Mouse (Mus musculus) cerebellum, postnatal 4 days (tissue): ENCODE data around the gene Camkmt.
A peak's percentile ranks its signal among the peaks of the same experiment; 100 is the strongest.

Experiments
- DNase-seq, 2 experiments: peaks; one replicate each; pipeline ENCODE4 v3.0.0; 2022; ENCODE audit warnings: low spot score in 2 of 2, mixed read lengths in 1 of 2

Camkmt gene

DNA sequence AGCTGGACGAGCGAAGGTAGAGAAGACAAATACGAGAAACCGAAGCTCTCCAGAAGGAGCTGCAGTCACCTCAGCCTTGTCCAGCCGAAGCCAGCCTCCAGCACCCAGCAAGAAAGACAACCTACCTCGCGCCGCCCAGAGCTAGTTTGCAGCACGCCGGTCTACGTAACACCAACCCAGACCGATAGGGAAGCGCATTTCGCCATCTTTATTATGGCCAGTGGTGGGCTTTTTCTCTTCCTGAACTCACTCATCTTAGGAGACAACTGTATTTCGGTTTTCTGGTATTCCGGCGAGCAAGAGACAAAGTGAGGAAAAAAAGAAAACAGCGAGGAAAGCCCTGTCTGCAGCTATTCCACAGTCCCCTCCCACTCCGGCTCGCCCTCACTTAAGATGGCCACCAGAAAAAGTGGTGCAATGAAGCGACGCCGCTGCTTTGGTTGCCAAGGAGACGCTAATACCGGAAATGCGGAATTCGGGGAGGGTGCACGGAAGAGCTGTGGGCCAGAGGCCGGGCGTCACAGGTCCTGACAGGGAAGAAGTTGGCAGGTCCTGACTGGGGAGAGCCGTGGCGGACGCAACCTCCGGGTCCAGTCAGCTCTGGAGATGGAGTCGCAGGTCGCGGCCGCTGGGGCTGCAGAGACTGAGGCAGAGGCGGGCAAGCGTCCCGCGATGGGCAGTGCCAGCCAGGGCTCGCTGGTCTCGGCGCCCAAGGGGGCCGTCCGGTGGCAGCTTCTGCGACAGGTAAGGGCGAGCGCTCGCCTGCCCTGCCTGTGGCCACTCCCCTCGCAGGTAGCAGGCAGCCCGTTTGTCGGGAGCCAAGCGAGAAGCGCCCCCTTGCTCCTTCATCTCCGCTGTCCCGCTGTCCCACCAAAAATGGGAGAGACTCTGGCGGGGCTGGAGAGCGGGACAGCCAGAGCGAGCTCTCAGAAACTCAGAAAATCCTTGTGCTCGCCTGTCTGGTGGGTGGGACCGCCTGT, at the start of gene Camkmt, which contains the start of gene Prepl:
TSS of gene Camkmt (plus strand) at position 433 of the 980 bp plus-strand sequence.
TSS of gene Prepl (minus strand) at position 122 of the 980 bp plus-strand sequence.
- DNase-seq: peak; percentile 83 to 93

DNA sequence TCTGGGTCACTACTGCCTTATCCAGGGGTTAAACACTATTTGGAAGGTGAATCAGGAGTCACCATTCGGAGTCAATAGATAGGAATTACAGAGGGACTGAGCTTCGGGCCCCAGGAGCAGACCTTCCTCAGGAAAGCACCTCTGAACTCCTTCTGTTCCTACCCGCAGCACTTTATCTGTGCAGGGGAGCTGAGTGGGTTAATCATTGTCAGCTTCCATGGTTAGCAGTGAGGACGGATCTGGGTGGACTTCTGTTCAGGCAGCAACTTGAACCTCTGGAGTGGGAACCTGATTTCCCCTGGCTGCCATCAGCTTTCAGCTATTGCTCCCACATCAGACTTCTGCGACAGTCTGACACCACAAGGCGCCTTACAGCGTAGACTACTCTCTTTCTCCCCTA, 49.4 kb upstream of the Camkmt start:
- DNase-seq: no peak

DNA sequence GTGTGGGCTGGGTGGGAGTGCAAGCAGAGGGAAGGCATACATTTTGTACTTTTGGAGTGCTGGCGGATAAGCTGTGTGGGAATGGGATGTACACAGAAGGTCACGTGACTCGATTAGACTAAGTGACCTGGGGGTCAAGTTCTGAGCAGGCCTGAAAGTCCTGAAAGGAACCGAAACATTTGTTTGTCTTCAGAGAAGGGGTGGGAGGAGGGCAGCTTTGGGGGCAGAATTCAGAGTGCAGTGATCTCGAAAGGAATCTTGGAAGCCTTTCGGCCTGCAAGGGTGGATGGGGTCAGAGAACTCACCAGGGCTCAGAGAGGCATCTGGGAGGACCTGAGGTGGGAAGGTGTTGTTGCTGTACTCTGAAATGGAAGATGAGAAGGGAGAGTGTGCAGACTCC, 47.9 kb upstream of the Camkmt start:
- no peak for DNase-seq

DNA sequence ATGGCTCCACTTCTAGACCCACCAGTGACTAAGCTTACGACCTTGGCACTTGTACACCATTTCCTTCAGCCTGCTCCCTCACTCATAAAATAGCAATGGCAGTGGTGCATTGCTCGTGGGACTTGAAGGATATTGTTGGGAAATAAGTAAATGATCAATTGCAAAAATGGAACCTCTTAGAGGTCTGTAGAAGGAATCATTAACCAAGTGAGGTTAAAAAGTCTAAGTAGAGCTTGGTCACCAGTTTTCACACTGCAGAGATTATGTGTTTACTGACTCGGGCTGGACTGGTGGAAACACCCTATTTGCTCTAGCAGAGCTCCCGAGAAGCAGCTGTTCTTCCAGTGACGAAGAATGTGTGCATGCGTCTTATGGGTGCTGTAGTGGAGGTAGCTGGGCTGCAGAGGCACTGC, 46.9 kb upstream of the Camkmt start:
- DNase-seq: no peak

DNA sequence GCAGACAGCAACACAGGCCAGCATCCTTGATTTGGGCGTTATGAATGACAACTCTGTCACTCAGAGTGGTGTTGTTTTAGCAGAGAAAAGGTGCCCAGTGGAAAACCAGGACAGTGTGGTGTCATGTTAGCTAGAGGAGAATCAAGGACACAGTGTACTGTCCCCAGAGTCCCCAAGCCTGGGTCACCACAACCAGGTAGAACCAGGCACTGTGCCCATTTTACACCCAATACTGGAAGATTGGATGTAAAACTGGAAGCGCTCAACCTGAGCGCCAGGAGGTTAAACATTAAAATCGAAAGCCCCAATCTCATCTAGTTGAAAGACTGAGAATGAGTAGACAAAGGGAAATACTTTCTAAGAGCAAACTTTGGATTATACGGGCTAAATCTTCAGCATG, 45.9 kb upstream of the Camkmt start:
- DNase-seq: no peak

DNA sequence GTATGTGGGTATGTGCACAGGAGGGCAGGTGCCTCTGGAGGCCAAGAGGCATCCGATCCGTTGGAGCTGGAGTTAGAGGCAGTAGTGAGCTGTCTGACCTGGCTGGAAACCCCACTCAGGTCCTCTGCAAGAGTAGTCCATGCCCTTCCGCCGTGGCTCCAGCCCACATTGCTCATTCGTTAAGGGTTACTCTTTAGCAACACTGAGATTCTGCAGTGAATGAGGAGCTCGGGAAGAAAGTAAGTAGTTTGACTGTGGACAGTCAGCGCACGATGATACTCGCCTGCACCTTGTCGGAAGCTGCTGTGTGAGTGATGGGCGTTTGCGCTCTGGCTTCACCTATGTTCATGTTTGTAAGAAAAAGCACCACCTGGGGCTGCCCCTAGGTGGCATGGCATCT, 45.2 kb upstream of the Camkmt start:
- no peak for DNase-seq

DNA sequence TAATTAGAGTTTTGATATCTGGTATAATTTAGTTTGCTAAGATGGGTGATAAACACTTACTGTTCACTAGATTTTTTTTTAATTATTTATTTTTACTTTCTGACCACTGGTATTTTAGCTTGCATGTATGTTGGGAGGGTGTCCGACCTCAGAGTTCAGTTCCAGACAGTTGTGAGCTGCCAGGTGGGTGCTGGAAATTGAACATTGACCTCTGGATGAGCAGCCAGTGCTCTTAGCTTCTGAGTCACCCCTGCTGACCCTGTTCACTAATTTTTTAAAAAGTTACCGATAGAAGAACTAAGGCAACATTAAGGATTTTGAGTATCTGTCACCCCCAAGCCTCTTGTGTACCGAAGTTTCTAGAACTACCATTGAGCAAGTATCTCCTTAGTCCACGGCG, 42.0 kb upstream of the Camkmt start:
- DNase-seq: no peak

DNA sequence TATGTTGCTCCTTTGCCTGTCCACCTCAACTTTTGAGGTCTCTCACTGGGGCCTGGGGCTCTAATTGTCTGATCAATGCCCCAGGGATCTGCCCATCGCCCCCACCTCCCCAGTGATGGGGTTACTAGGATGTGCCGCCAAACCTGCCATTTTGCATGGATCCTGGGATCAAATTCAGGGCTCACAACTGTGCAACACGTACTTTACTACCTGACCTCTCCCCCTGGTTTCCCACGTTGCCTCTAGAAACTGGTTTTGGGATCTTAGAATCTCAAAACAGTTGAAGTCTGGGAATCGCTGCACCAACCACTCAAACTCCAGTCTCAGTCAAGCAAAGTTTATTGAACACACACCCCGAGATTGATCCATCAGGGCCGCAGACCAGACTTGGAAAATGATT, 32.1 kb upstream of the Camkmt start:
- DNase-seq: no peak

DNA sequence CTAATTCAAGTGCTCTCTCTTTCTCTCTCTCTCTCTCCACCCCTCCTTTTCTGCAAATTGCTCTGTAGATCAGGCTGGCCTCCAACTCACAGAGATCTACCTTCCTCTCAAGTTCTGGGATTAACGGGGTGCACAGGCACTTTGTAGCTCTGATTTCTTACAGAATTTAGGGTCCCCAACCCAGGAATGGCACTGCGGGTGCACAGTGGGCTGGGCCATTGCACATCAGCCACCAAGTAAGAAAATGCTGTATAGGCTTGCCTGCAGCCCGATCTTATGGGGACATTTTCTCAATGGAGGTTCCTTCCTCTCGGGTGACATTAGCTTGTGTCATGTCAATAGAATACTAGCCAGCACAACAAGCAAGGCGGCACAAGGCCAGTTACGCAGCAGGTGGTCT, 31.2 kb upstream of the Camkmt start:
- DNase-seq: no peak

DNA sequence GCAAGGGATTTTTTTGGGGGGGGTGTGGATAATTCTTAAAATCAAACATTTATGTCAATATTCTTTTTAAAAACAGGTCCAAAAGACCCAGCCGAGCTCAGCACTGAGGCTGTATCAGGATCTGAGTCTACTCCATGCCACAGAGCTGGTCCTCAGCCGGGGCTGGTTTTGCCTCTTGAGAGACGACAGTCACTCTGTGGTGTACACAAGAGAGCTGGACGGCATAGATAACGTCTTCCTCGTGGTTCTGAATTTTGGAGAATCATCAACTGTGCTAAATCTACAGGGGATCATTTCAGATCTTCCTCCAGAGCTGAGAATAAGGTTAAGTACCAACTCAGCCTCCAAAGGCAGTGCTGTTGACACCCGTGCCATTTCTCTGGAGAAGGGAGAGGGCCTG, 26.8 kb upstream of the Camkmt start:
- DNase-seq: no peak

DNA sequence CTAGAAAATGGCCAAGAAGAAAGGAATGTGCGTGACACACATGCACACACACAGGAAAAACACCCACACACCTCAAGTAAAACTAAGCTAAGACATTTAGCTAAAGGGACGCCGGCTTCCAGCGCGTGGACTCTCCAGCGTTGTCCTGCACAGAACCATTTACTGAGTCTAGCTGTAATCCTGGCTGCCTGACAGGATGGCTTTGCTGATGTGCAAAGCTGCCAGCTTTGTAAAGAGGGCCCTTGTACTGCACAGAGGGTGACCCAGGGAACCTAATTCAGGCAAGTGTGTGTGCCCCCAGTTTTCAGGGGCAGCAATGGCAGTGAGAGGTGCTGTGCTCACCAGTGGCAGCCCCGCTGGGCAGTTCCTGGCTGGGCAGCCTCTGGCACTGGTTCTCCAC, 23.0 kb upstream of the Camkmt start:
- no peak for DNase-seq

DNA sequence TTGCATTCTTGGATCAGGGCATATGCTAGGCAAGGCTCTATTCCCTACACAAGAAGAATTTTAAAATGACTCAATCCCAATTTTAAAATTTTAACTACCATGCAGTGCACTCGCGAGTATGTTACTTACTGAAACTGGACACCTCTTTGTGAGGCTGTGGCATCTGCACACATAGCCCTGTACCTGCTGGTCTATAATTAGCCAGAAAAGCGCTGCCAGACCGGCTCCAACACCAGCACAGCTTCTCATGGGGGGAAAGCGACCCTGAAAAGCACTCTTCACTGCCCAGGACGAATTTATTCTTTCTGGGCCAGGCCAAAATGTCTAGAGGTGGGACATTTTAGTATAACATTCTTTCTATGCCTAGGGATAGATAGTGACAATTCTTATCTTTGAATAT, 19.7 kb upstream of the Camkmt start:
- no peak for DNase-seq

DNA sequence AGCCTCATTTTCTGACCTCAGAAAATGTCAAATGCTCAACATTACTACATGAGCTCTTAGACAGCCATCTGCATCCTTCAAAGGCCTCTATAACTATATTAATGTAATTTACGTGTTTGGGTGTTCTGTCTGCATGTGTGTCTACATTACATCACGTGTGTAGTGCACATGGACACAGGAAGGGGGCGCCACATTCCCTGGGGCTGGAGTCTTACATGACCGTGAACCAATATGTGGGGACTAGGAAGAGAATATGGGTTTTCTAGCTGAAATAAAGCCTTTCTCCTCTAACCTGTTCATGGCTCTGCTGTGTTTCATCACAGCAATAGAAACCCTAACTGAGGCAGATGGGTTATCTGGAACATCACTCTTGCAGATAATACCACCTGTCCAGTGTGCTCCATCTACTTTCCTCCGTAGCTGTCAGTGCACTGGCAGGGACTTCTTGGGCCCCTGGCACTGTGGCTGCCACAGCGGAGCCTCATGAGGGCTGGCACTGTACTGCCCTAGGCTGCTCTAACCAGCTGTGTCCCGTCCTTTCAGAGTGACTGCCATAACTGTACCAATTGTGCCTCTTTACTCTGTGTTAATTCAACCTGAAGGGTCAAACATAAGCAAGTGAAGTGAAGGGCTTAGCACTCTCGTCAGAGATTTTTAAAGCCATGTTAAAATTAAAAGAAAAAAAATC, 19.1 kb upstream of the Camkmt start:
- no peak for DNase-seq

DNA sequence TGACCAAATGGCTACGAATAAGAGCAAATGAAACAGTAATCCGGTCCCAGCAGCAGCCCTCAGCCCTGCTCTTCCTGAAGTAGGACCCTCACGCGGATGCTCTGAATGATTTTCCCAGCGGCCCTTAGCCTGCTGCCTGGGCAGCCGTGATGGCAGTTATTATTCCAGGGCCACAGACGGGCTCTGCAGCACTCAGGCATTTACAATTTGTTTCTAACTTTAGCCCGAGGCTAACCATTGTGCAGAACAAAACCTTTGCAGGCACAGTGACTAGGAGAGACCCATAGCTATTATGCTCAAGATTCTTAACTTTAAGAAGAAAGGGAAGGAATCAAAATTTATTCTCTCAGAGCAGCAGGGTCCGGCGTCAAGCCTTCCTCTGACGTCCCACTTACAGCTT, 18.0 kb upstream of the Camkmt start:
- DNase-seq: no peak

DNA sequence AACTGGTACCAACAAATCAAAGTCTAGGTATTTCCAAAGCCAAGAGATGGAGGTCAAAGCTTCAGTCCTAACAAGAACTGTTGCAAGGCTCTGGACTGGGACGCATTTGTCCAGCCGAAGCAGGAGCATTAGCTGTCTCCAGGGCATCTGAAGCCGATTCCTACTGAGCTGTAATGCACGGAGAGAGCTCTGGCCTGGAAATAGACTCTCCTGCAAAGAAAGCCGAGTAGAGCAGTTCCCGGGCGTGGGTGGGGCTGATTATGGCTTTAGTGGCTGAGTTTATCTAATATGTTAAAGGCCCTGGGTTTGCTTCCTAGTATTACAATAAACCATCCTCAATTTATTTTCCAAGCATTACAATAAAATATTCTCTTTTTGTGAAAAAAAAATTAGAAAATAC, 17.1 kb upstream of the Camkmt start:
- no peak for DNase-seq

DNA sequence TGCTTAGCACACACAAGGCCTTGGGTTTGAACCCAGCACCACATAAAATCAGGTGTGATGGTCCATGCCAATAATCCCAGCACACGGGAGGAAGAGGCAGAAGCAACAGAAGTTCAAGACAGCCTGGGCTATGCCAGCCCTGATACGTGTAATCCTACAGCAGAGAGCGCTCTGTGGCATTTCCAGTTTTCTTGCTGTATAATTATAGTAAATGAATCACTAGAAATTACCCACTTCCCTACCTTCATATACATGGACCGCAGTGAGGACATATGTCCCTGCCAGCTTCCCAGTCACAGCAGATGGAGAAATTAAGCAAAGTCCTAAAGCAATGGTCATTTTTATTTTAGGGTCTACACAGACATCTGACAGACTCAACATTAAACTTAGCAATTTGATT, 16.3 kb upstream of the Camkmt start:
- DNase-seq: no peak

DNA sequence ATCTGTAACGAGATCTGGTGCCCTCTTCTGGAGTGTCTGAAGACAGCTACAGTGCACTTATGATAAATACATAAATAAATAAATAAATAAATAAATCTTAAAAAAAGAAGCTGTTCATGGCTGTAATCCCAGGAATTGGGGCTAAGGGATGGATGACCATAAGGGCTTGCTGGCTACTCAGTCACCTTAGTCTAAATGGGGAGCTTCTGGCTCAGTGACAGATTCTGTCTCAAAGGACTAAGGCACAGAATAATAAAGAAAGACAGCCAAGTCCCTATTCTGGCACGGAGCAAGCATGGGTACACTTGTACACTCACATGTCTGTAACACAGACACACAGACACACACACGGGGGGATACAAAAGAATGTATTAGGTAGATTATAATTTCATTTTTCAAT, 11.1 kb upstream of the Camkmt start:
- no peak for DNase-seq

DNA sequence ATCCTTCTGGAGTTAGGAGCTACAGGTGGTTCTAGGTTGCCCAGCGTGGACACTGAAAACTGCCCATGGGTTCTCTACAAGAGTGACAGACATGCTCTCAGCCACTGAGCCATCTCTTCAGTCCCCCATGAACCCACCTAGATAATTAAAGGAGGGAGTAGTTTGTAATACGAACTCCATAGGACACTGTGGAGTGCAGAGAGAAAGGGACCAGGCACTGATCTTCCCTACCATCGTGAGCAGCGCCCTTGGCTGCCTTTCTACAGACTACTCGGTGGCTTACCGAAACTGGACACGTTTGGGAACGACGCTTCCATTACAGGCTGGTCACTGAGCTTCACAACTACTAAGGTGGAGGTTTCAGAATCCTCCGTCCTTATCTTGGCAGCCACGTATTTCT, 9.6 kb upstream of the Camkmt start:
- no peak for DNase-seq

DNA sequence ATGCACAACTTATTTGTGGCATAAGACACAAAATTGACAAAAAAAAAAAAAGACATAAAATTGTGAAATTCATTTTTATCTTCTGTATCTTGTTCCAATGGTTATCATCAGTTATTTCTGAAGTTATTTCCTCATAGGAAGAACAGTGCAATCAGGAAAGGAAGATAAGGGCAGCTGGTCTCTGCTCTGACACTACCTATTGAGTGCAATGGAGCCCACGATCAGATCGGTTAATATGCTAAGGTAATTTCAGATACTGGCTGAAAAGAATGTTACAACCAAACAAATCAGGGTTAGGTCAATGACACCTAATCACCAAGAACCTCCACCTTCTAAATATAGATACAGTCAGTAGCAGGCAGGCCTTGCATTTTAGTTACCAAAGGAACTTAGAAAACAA, 5.0 kb upstream of the Camkmt start:
- no peak for DNase-seq

DNA sequence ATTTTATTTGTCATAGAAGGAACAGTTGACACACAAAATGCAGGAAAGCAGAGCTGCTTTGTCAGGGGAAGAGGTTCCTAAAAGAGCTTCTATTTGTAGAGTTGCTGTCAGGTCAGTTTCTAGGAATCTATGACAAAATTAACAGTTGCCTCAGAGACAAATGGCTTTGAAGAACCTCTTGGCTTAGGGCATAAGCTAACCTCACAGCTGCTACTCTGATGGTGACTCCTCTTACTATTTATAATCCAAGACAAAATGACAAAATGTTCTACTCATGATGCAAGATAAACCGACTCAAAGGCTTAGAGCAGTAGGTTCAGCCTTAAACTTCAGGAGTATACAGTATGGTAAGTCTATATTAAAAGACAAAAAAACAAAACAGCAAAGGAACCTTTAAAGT, 3.9 kb upstream of the Camkmt start:
- DNase-seq: no peak

DNA sequence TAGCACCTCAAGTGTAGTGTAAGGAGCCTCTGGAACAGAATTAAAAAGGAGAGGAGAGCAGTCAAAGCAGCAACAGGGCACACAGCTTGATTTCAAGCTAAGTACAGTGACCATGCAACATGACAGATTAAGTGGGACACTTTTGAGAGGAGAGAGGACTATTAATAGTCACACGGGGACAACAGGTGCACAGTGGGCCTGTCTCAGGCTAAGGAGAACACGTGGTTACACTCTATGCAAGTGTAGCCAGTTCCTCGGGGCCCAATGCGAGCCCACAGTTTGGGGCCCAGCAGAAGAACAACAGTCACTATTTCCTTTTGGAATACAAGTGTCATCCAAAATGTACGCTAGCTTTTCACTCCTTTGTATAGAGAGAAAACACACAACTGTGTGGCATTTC, 2.8 kb upstream of the Camkmt start:
- DNase-seq: no peak

DNA sequence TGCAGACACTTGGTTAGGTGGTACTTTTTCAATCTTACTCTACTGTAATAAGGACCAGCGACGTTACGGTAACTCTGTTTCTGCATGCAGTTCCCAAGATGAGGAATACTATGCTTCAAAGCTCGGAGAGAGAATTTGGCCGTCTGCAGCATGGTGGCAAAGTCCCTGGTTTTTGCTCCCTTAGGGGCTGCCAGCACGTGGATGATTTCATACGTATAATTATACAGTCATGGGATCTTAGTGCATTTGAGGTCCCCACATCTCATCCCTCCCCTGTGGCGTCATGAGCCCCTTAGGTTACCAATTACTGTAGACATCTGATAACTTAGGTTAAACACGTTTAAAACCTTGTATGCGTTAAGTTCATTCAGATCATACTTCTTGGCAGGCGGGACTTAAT, 2.0 kb upstream of the Camkmt start:
- no peak for DNase-seq

DNA sequence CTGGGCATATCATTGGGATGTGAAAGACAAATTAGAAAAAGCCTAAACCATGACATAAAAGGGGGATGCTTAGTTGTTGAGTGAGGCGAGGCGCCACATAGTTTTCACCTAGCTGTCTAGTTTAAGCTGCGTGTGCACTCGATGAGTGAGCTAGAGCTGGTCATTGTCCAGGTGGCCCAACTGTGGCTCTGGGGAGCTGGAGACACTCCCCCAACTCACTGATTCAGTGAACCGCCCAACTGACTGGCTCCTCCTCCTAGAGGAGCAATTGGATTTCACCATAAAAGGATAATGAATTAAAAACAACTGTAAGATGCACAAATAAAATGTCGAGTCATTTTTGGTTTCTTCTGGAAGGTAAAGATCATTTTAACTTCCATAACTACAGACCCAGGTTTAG, 1.3 kb upstream of the Camkmt start:
- DNase-seq: no peak
